Mouse (Mus musculus) heart, postnatal 0 days (tissue): Measurements from ENCODE around the gene Golm1.

Source experiments
- CTCF ChIP-seq: IDR thresholded peaks from 2 replicates; pipeline ENCODE4 v1.5.1; 2016; ENCODE audit warnings: antibody characterized with exemption, control low read depth, low read depth
- EP300 ChIP-seq: IDR thresholded peaks from 2 replicates; pipeline ENCODE4 v1.6.1; 2016; ENCODE audit warnings: antibody characterized with exemption, low read depth

DNA sequence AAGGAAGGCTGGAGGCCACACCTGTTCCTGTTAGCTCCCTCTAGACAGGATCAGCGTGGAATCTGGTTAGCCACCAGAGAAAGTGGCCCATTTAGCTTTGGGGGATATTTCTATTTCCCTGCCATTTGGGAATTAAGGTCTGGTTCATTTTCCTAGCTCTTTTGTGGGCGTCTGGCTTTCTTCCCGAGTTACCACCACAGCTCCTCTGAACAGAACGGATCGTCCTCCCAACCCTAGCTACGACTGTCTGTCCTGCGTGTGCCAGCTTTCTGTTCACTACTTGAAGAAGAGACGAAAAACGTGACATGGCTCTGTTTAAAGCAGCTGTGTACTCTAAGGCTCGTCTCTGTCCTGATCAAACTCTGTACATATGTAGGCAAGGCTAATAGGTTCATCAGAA lies 5.7 kb downstream of the Golm1 start:
- TF ChIP-seq EP300: no peak
- TF ChIP-seq CTCF: no peak
